Comparison of ENCODE assay signal across 8 mouse cellular contexts in genomic region chr1:127203231-127203764, GRCm38 (mm10). TPM values are rescaled to one million over a fixed set of nuclear protein-coding genes. Genes with fewer than 3 reads are reported as not detected.
A peak's percentile ranks its signal among the peaks of the same experiment; 100 is the strongest.
DNase-seq lines count a peak whose midpoint lies in the region; ATAC-seq and TF ChIP-seq lines count a peak whose summit lies in the region.

No protein-coding gene starts in this region.

- DNase-seq in embryo, embryonic 11 days = peak; percentile 64
- no peak for DNase-seq in embryo, embryonic 9.5 days (ENCODE audit: extremely low spot score)
- DNase-seq in left cerebral cortex, adult 2 months (ENCODE audit: extremely low spot score in 1 of 2, low spot score in 2 of 2) = peak; percentile 23 to 32
- no peak for DNase-seq in left cerebral cortex, adult 8-10 months (ENCODE audit: low spot score in 2 of 2)
- peak; percentile 31 to 61 for DNase-seq in adrenal gland, postnatal 36 days
- peak; percentile 74 for DNase-seq in kidney, postnatal 10 days
- DNase-seq in retina, postnatal 7 days (ENCODE audit: low read depth, low spot score) = peak; percentile 5

- intact Hi-C loops in left cerebral cortex, adult 2 months (cut with DNase I) = loop anchor here (2.0 kb wide), 1 partner anchor 284 kb away; no protein-coding TSS in a partner anchor

- H3K4me3 ChIP-seq in left cerebral cortex, adult 2 months = no peak overlapping the region

- H3K27ac ChIP-seq in left cerebral cortex, adult 2 months = no peak overlapping the region

- TF ChIP-seq CTCF in left cerebral cortex, adult 2 months (IDR thresholded peaks at IDR 0.05) = peak; percentile 68

- no peak for ATAC-seq in activated CD4-positive, CD25-positive, alpha-beta regulatory T cell, adult 4 months

RNA-seq across cellular contexts. Expression of gene Mgat5, which starts 1.5 kb away (rescaled TPM):
- 10 to 100 TPM; 78.7 to 79.6 TPM for total RNA-seq in left cerebral cortex, adult 2 months (2021)
- 10 to 100 TPM; 65.4 to 79.2 (median 69.7) TPM for total RNA-seq in left cerebral cortex, adult 8-10 months (2022)
- total RNA-seq in adrenal gland, postnatal 36 days (2021) = 10 to 100 TPM; 11.4 to 11.8 TPM
- polyA plus RNA-seq in activated CD4-positive, CD25-positive, alpha-beta regulatory T cell, adult 4 months (2017; shearing (Covaris generic)) = 10 to 100 TPM; 13.8 to 15.5 TPM

Comparison
In these comparisons a context has a peak if more than half of its experiments do, and no peak if none do; other contexts are left out.
1. DNase-seq: peak in embryo, embryonic 11 days (single experiment), left cerebral cortex, adult 2 months (2 of 2), adrenal gland, postnatal 36 days (2 of 2), kidney, postnatal 10 days (single experiment) and retina, postnatal 7 days (single experiment); none in embryo, embryonic 9.5 days (single experiment) and left cerebral cortex, adult 8-10 months (0 of 2).
2. RNA of gene Mgat5, which starts 1.5 kb away (total RNA-seq): 78.7 to 79.6 TPM in left cerebral cortex, adult 2 months and 65.4 to 79.2 TPM in left cerebral cortex, adult 8-10 months; 11.4 to 11.8 TPM in adrenal gland, postnatal 36 days; every median in the first group is over 4 times any median in the second.